Mouse (Mus musculus) liver, adult (tissue): Measurements from ENCODE around the gene Maff.
A peak's percentile ranks its signal among the peaks of the same experiment; 100 is the strongest.

ENCODE experiments used
- GATA4 ChIP-seq: IDR thresholded peaks from 2 replicates; pipeline ENCODE4 v1.6.1; 2014; ENCODE audit warnings: mild to moderate bottlenecking, low read length; ENCODE audit not compliant: insufficient replicate concordance

Maff gene

GRCm38 (mm10) chr15:79394842-79395241 is 48.4 kb downstream of the Maff start:
- TF ChIP-seq GATA4 = no peak

- no peak for TF ChIP-seq GATA4
Observed at GRCm38 (mm10) chr15:79395281-79395680, 48.9 kb downstream of the Maff start.

GRCm38 (mm10) chr15:79396736-79397135 is 50.3 kb downstream of the Maff start:
- TF ChIP-seq GATA4 = peak; percentile 81; the same call in 1 of the 2 replicates

- TF ChIP-seq GATA4 = no peak
Observed at GRCm38 (mm10) chr15:79399231-79400052, 53.0 kb downstream of the Maff start.

GRCm38 (mm10) chr15:79400134-79400974 is 53.9 kb downstream of the Maff start:
- TF ChIP-seq GATA4 = no peak

GRCm38 (mm10) chr15:79400975-79401365 is 54.5 kb downstream of the Maff start:
- no peak for TF ChIP-seq GATA4

GRCm38 (mm10) chr15:79402176-79402575 is 55.8 kb downstream of the Maff start:
- TF ChIP-seq GATA4 = no peak

- TF ChIP-seq GATA4 = peak; percentile 50; the same call in 1 of the 2 replicates
Observed at GRCm38 (mm10) chr15:79402836-79403762, 56.7 kb downstream of the Maff start, which contains the start of gene Tmem184b. Tmem184b (minus strand) TSS chr15:79403569.

- no peak for TF ChIP-seq GATA4
Observed at GRCm38 (mm10) chr15:79403763-79404210, 57.4 kb downstream of the Maff start.

- TF ChIP-seq GATA4 = no peak
Observed at GRCm38 (mm10) chr15:79404277-79404676, 57.9 kb downstream of the Maff start.

GRCm38 (mm10) chr15:79406564-79406963 is 60.1 kb downstream of the Maff start:
- TF ChIP-seq GATA4 = no peak
